Mouse (Mus musculus) cerebellum, postnatal 36 days (tissue): ENCODE results near the gene Aox2.
"Not testable (repeated sequence)": the region's sequence is repeated elsewhere in the genome, so short reads cannot be mapped to it uniquely, and the experiment has no call there.

Experiments
- DNase-seq, 2 experiments: peaks; one replicate each; pipeline ENCODE4 v3.0.0; 2021 to 2022; ENCODE audit warnings: mixed read lengths in 2 of 2

The Aox2 gene

GRCm38 (mm10) chr1:58353238-58353893 lies 75.2 kb downstream of the Aox2 start:
- no peak for DNase-seq

GRCm38 (mm10) chr1:58358958-58359901 lies 81.1 kb downstream of the Aox2 start:
- DNase-seq, result peak; percentile 24 to 29

- no peak for DNase-seq
Measured at GRCm38 (mm10) chr1:58362296-58362695, 84.2 kb downstream of the Aox2 start.

- no peak for DNase-seq
Measured at GRCm38 (mm10) chr1:58364551-58364950, 86.4 kb downstream of the Aox2 start.

GRCm38 (mm10) chr1:58365829-58366228 lies 87.7 kb downstream of the Aox2 start:
- DNase-seq, result no peak

GRCm38 (mm10) chr1:58366737-58367471 lies 88.8 kb downstream of the Aox2 start:
- no peak for DNase-seq

- DNase-seq, result no peak
Measured at GRCm38 (mm10) chr1:58369716-58370115, 91.6 kb downstream of the Aox2 start.

GRCm38 (mm10) chr1:58374266-58374665 lies 96.1 kb downstream of the Aox2 start:
- not testable (repeated sequence) for DNase-seq

GRCm38 (mm10) chr1:58375574-58376147 lies 97.5 kb downstream of the Aox2 start:
- DNase-seq, result no peak

GRCm38 (mm10) chr1:58382586-58383281 lies 104.6 kb downstream of the Aox2 start:
- DNase-seq, result no peak

GRCm38 (mm10) chr1:58391421-58392267 lies 113.5 kb downstream of the Aox2 start:
- DNase-seq, result no peak

GRCm38 (mm10) chr1:58392268-58392651 lies 114.1 kb downstream of the Aox2 start:
- DNase-seq, result no peak

GRCm38 (mm10) chr1:58392652-58393283 lies 114.6 kb downstream of the Aox2 start, which contains the start of gene Bzw1:
Bzw1 (plus strand) TSS chr1:58392898.
- DNase-seq, result peak; percentile 90 to 94

GRCm38 (mm10) chr1:58393284-58394195 lies 115.4 kb downstream of the Aox2 start:
- DNase-seq, result peak; percentile 42 to 53

- no peak for DNase-seq
Measured at GRCm38 (mm10) chr1:58395341-58395740, 117.2 kb downstream of the Aox2 start.

- no peak for DNase-seq
Measured at GRCm38 (mm10) chr1:58396179-58396578, 118.1 kb downstream of the Aox2 start.

- DNase-seq, result no peak
Measured at GRCm38 (mm10) chr1:58397731-58398130, 119.6 kb downstream of the Aox2 start.

- DNase-seq, result no peak
Measured at GRCm38 (mm10) chr1:58401396-58401795, 123.3 kb downstream of the Aox2 start.

GRCm38 (mm10) chr1:58403745-58404144 lies 125.6 kb downstream of the Aox2 start:
- no peak for DNase-seq

- DNase-seq, result no peak
Measured at GRCm38 (mm10) chr1:58407321-58407720, 129.2 kb downstream of the Aox2 start.
